Comparison of ENCODE assay signal across 11 mouse cellular contexts in genomic region chr4:134984555-134984954, GRCm38 (mm10). TPM values are rescaled to one million over a fixed set of nuclear protein-coding genes. Genes with fewer than 3 reads are reported as not detected.
DNase-seq lines count a peak whose midpoint lies in the region; ATAC-seq and TF ChIP-seq lines count a peak whose summit lies in the region.
"Had no signal": no experiment of that assay in that cellular context is flagged by ENCODE, and none has a peak within 500 bp of the region (broad histone marks: within the 10 kb centered on the region; RNA-seq: fewer than 3 reads in every experiment).

No protein-coding gene starts in this region.

- DNase-seq in thymus, adult 2 months = peak; percentile 26
- DNase-seq in thymus, adult 18-20 months = no peak
- DNase-seq in induced T-regulatory cell, adult 2 months (ENCODE audit: low read depth) = peak; percentile 60
- DNase-seq in thymus, postnatal 4 days = peak; percentile 63
- DNase-seq in yolk sac, embryonic 10.5 days (ENCODE audit: low spot score) = no peak
- DNase-seq in layer of hippocampus, postnatal 14 days (ENCODE audit: low spot score in 2 of 2) = no peak
- DNase-seq: cerebellum, adult 9-11 months; lung, postnatal 10 days had no signal

- no peak overlapping the region for H3K27ac ChIP-seq in intestine, postnatal 0 days (ENCODE audit: low read depth, low read length)
- no peak overlapping the region for H3K27ac ChIP-seq in intestine, embryonic 15.5 days
- no peak overlapping the region for H3K27ac ChIP-seq in thymus, adult 2 months (ENCODE audit: control insufficient read depth, insufficient read depth, low read length)
- H3K27ac ChIP-seq: heart, embryonic 13.5 days had no signal

- no peaks in the 10 kb centered on the region for H3K27me3 ChIP-seq in intestine, postnatal 0 days (replicated peaks; ENCODE audit: control insufficient read depth, insufficient read depth, low read length)
- H3K27me3 ChIP-seq in intestine, embryonic 15.5 days (replicated peaks) = no peaks in the 10 kb centered on the region
- no peaks in the 10 kb centered on the region for H3K27me3 ChIP-seq in thymus, adult 2 months (ENCODE audit: control insufficient read depth, insufficient read depth, low read length)

- 63% methylated on average over 3 of the region's 3 CpGs for WGBS in intestine, postnatal 0 days
- 54% methylated on average over 3 of the region's 3 CpGs for WGBS in intestine, embryonic 15.5 days
- whole genome bisulfite sequencing in thymus, adult 2 months = 84% methylated on average over 3 of the region's 3 CpGs

- H3K36me3 ChIP-seq in intestine, postnatal 0 days (ENCODE audit: control insufficient read depth, insufficient read depth) = no peaks in the 10 kb centered on the region
- no peaks in the 10 kb centered on the region for H3K36me3 ChIP-seq in intestine, embryonic 15.5 days
- no peaks in the 10 kb centered on the region for H3K36me3 ChIP-seq in thymus, adult 2 months (ENCODE audit: control insufficient read depth, insufficient read depth, low read length)
- H3K36me3 ChIP-seq: heart, embryonic 13.5 days had no signal

- no peak overlapping the region for H3K4me2 ChIP-seq in intestine, postnatal 0 days (replicated peaks; ENCODE audit: low read depth)
- no peak overlapping the region for H3K4me2 ChIP-seq in intestine, embryonic 15.5 days (replicated peaks)
- H3K4me2 ChIP-seq: heart, embryonic 13.5 days had no signal

- H3K4me1 ChIP-seq in intestine, postnatal 0 days (replicated peaks; ENCODE audit: control insufficient read depth, insufficient read depth, low read length) = no peaks in the 10 kb centered on the region
- peaks cover 5% of the 10 kb centered on the region for H3K4me1 ChIP-seq in intestine, embryonic 15.5 days (replicated peaks)
- no peaks in the 10 kb centered on the region for H3K4me1 ChIP-seq in thymus, adult 2 months (replicated peaks; ENCODE audit: control insufficient read depth, insufficient read depth, low read length)

- no peaks in the 10 kb centered on the region for H3K9me3 ChIP-seq in intestine, postnatal 0 days (ENCODE audit: control insufficient read depth)
- H3K9me3 ChIP-seq in intestine, embryonic 15.5 days = no peaks in the 10 kb centered on the region

- no peak overlapping the region for H3K9ac ChIP-seq in intestine, postnatal 0 days (ENCODE audit: low read depth, low read length)
- H3K9ac ChIP-seq in intestine, embryonic 15.5 days = no peak overlapping the region
- H3K9ac ChIP-seq: heart, embryonic 13.5 days had no signal

- no peak for ATAC-seq in intestine, postnatal 0 days
- ATAC-seq in intestine, embryonic 15.5 days = no peak

- no peak overlapping the region for H3K4me3 ChIP-seq in intestine, postnatal 0 days (ENCODE audit: low read depth, low read length)
- no peak overlapping the region for H3K4me3 ChIP-seq in intestine, embryonic 15.5 days (replicated peaks)
- H3K4me3 ChIP-seq in thymus, adult 2 months (ENCODE audit: control insufficient read depth, insufficient read depth, low read length) = no peak overlapping the region
- H3K4me3 ChIP-seq: heart, embryonic 13.5 days had no signal

- TF ChIP-seq CTCF in intestine, postnatal 0 days (IDR thresholded peaks at IDR 0.05; ENCODE audit: low read depth) = peak; percentile 59
- TF ChIP-seq CTCF in thymus, adult 2 months (IDR thresholded peaks at IDR 0.05; ENCODE audit: borderline replicate concordance, control insufficient read depth, extremely low read depth, insufficient read depth, low read length, poor library complexity) = peak; percentile 49; the same call in 1 of the 2 replicates

- no peak for TF ChIP-seq POLR2A in thymus, adult 2 months (IDR thresholded peaks at IDR 0.05; ENCODE audit: control insufficient read depth, extremely low read depth, insufficient read depth, low read length, poor library complexity)

RNA-seq across cellular contexts. Expression of gene Syf2, which starts 53.9 kb away (rescaled TPM):
- polyA plus RNA-seq in intestine, postnatal 0 days (2015; fragmentation: Nextera tagmentation; extraction: Ambion mirVana) = 76.2 and 88.6 TPM in 2 replicates
- polyA plus RNA-seq in intestine, embryonic 15.5 days (2015; fragmentation: Nextera tagmentation; extraction: Ambion mirVana) = 60.0 and 63.7 TPM in 2 replicates
- 36.8 and 42.8 TPM in 2 replicates for polyA plus RNA-seq in thymus, adult 2 months (2012; rRNA removed)
- 10 to 100 TPM; 42.6 to 43.8 TPM for total RNA-seq in layer of hippocampus, postnatal 14 days (2021)

Comparison
In these comparisons a context has a peak if more than half of its experiments do, and no peak if none do; other contexts are left out.
1. DNase-seq: peak in thymus, adult 2 months (single experiment), induced T-regulatory cell, adult 2 months (single experiment) and thymus, postnatal 4 days (single experiment); none in thymus, adult 18-20 months (0 of 2), yolk sac, embryonic 10.5 days (single experiment) and layer of hippocampus, postnatal 14 days (0 of 2).